Mouse (Mus musculus): ENCODE data around the gene Enox1. TPM values are rescaled to one million over a fixed set of nuclear protein-coding genes. Genes with fewer than 3 reads are reported as not detected.

Gene Enox1
- total RNA-seq, 2 experiments from 2014 or later, result 3.8 to 4.2 TPM

DNA sequence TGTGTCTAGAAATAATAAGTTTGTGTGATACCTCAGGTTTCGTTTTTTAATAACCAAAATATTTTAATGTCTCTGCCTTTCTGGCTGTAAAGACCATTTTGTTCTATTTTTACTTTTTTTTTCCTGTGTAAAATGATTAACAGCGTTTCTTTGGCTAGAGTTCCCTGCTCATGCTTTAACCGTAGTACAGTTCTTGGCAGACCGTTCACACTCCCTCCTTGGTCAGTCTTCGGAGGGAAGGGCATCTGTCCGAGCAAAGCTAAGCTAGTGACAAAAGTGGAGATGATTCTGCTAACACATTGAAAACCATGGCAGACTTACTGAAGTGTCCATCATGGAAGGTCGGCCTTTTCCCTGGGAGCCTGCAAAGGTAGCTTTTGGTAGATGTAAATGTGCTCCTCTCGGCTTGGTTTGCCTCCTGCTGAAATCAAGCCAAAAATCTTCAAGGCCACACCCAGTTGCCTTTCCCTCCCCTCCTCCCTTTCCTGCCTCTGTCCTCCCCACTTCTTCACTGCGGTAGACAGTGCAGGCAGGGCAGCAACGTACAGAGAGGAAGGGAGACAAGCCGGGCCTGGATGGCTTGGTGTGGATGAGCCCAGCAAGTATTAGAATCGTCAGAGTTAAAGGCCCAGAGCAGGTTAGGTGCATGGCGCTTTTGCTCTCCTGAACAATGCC lies 461.7 kb downstream of the Enox1 start:
- peak; percentile 16 to 56 for DNase-seq

DNA sequence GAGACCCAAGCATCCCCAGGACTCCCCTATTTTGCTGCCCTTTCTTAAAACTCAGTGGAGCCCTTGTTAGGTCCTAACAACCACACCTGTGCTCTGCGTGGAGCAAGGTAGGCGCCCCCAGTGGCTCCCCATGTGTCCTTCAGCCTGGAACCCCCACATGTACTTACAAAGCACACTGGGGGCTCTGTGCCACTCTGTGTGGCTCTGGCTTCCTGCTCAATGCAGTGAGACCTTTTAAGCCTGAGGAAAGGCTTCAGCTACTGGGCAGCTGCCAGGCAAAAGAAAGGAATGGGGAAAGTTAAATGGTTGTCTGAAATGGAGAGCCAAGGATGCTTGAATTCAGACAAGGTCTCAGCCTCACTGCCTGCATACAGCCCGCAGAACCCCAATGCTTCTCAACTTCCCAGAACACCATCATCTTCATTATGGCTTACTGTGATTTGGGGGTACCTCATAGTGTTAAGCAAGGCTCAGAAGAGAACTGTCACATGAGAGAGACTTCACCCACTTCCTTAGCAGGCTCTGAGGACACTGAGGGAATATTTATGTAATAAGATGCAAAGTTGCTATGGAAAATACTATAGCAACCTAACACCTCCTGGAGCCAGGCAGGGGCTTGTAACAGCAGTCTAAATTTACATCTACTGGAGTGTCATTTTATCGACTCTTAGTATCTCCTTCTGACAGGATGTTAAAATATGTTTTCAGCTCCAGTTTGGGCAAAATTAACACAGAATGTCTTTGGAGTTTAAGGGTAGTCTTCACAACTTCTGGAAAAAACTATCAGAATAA lies 465.1 kb downstream of the Enox1 start:
- DNase-seq, result no peak

DNA sequence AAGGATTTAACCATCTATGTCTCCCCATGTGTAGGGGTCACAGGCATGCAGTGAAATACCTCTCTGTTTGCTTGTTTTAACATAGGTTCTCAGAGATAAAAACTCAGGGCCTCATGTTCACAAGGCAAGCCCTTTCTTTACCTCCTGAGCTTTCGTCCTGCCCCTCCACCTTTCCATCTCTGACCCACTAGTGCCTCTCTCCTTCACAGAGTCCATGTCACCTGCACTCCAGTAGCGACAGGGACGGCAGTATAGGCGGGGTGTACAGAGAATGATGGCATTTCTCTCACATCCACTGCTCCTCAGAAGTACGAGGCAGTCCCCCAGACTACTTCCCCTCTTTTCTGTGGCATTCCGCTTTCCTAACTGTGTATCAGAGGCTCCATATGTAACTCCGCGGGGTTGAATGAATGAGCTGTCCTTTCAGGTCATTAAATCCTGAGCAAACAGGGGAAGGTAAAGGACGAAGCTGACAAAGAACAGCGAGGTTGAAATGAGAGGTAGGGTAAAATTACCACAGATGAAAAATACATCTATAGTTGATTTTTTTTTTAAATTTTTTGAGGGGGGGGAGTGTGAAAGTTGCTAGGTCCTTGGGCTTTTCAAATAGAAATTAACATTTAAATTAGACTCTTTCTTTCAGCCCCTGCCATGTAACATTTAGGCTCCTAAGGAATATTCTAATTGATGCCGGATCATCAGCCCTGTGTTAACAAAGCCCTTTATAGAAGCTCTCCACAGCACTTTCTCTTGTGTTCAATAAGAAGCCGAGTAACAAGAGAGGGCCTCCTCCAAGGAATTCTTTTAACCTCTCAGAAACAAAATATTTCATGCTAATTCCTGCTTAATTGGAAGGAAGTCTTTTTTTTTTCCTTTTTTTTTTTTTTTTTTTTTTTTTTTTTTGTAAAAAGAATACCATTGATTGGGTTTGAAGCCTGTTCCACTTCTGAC lies 470.3 kb downstream of the Enox1 start:
- no peak for DNase-seq

DNA sequence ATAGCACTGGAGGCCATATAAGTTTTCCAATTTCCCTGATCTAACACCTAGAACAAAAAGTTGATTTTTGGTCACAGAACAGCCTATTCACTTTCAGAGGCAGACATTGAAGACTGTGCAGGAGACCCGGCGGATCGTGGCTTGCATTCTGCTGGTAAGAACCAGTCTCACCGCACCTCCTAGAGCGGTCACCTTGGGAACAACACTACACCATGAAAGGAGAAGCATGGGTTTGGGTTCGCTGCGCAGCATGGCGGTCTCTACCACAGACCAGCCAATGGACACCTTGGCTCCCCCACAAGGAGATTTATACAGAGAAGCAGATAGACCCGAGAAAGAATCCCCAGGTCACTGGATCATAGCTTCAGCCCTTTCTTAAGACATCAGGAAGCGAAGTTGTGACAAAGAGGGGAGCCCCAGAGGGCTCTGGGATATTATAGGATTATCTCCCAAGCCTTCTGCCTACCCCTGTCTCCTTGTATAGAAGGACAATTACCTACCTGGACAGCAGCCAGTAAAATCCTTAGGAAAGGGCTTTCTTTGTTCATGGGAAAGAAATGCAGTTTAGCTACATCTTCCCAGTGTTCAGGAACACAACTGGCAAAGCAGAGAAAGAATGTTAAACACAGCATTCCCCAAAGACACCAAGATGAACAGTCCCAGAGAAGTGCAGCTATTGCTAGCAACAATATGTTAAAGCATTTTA lies 476.1 kb downstream of the Enox1 start:
- no peak for DNase-seq

DNA sequence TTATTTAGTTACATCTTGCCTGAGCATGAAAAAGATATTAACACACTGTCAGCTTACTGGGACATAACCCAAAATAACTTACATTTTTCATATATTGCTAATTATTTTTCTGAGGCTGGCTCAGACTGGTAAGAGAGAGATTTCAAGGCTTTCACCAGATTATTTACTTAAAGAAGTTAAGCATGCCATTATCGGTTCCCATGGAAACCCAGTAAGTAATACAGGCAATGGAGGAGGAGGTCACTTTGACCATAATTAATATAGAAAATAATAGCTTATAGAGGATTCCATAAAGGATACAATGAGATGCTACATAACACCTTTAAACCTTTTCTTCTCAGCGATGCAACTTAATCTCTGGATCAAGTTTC lies 476.6 kb downstream of the Enox1 start:
- DNase-seq, result no peak

DNA sequence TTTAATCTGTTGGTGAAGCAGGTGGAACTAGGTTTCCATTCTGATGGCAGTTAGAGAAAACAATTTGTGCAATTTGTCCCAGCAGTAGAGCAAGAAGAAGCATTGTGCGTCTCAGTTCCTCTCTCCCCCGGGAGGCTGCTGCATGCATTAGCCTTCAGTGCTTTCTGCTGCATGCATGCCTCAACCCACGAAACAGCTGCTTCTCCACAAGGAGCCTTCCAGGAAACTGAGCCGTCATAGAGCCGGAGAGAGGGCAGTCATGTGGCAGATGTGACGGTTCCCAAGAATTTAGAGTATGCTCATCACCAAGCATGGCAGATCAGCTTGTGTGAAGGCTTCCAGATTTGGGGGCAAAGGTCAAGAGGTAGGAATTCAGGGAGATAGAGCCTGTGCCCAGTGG lies 480.4 kb downstream of the Enox1 start:
- no peak for DNase-seq

DNA sequence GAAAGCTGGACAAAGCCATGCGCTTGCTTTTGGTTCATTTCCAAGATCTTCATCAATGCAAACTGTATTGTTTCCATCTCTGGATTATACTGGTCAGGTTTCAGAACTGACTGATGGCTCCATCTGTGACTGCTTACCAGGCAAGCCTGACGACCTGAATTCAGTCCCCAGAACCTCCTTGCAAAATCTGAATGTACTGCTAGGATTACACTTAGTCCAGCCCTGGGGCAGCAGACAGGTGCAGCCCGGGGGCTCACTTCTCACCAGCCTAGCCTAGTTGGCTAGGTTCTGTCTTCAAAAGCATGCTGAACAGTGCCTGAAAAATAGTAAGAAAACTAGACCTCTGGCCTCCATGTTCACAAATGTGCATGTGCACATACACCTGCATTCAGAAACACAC lies 481.6 kb downstream of the Enox1 start:
- no peak for DNase-seq

DNA sequence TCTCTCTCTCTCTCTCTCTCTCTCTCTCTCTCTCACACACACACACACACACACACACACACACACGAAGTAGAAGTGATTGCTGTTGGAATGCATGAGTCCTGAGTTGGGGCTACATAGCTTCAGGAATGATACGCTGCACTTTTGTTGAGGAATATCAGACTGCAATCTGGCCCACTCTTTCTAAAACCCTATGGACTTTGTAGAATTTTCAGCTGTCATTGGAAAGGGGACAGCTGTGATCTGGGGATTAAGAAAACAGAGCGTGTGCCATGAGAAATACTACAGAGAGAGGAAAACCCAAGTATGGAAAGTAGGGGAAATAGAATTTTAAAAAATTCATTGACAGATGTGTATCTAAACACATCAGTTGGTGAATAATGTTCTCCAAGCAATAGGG lies 482.1 kb downstream of the Enox1 start:
- no peak for DNase-seq

DNA sequence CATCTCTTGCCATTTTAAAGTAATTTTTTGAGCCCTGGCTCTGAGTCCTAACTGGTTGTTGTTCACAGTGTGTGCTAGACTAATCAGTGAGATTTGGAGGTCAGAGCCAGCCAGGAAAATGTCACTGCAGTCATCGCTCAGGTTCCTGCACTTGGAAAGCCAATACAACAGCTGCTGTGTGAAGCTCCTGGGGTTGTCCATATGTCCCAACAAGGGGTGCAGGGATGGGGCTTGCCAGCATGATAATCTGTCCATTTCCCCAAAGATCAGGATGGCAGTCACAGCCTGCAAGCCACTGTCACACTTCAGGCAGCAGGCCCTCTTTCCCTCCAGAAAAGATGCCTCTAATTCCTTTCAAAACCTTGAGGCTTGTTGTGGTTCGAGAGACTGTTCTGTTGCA lies 483.0 kb downstream of the Enox1 start:
- peak in 1 of 2 experiments; percentile 29 for DNase-seq

DNA sequence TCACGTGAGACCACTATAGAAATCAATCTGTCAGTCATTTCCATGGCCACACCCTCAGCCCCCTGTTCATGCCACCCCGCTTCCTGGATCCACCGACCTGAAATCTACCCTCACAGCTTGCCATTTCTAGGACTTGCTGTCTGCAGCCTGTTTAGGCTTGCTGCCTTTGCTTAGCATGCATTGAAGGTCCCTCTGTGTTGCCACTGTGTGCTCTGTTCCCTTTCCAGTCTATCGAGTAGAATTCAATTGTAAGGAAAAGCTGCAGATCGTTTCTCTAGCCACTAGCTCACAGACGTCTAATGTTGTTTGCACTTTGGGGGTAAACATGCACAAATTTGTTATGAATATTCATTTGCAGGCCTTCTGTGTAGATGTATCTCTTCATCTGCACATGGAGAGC lies 485.8 kb downstream of the Enox1 start:
- DNase-seq, result no peak

DNA sequence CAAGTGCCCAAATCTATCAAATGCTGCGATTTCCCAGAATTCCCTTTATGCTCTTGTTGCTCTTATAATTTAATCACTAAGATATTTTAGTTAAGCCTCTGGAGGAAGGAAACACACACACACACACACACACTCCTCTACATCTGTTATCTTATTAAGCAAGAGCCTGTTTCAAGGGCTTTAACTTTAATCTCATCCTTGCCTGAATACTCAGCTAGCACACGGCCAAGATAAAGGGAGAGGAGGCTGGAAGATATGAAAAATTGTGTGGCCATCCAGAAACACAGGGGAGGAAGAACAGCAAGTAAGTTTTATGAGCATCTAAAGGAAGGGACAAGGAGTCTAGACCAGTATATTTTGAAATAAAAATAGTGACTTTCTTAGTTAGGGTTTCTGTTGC lies 489.6 kb downstream of the Enox1 start:
- DNase-seq, result no peak

DNA sequence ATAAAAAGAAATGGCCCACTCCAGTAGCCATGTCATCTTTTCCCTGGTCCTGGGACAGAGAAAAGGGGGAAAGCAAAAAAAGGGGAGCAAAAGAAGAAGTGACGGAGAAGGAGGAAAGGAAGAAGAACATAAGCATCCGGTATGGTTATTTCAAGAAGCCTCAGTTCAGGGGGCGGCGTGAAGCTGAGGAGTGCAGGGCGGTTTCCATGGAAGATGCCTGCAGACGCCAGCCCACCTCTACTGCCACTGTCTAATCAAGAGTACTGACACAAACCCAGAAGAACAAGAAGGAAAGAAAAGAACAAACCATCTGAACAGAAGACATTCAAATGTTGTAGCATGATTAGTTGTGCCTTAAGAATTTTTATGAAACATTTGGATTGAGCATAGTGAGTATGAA lies 490.5 kb downstream of the Enox1 start:
- DNase-seq, result no peak

DNA sequence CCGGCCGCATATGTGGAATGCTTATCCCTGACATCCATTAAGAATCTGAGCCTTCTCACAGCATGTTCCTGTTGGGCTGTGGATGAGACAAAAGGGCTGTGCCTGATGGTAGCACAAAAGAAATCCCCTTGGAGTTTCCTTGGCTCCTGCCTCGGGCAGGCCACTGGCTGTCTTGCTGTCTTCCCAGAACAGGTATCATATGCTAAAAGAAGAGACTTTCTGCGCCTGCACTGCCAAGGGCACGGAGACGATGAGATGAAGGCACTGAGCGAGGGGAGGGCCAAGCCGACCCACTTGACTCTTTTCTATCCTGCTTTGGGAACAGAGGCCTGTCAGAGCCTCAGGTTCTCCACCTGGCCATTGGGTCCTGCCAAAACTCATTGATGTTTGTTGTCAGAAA lies 491.7 kb downstream of the Enox1 start:
- no peak for DNase-seq

DNA sequence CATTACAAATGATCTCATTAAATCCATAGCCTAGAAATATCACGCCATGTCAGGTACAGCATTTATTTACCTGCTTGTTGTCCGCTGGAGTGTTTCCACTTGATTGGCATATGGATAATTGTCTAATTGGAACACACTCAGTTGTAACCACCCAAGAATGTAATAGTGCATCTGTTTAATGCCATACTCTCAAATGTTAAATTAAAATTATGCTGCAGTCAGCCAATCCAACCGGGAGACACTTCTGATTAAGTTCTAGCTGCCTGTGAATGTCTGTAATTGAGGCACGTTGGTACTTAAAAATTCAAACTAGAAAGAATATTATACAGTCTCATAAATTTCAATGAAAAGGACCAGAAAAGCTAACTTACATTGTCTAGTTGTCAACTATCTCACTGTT lies 502.2 kb downstream of the Enox1 start:
- DNase-seq, result no peak

DNA sequence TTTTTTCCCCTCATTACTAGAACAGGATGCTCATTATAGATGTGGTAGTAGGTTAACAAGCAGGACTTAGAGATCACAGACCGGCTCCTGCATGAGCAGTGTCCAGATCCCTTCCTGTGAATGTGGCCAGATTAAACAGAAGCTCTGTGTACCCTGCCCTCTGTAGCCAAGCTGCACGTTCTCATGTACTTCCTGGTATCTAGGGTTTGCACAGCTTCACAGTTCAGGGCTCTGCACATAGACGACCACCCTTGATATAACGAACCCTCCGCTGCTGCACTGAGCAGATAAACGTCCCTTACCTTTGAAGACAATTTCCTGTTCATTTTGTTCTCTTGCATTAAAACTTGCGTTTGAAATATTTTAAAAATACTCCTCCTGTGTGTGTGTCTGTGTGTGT lies 505.7 kb downstream of the Enox1 start:
- DNase-seq, result no peak

DNA sequence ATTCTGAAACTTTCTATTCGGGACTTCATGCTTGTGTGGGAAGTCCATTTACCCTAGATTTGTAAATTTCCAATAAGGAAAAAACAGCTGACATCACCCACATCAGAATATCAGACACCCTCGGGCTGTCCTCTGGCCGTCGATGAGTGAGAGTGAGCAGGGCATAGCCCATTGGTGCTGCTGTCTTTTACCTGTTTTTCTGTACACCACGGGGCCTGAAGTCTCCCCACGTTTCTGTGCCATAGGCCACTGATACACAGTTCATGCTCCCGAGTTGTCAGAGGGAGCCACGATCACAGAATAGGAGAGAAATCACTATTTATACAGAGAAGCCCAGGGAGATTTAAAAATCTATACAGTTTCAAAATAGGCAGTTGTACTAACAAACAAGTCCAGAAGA lies 506.4 kb downstream of the Enox1 start:
- DNase-seq, result no peak

DNA sequence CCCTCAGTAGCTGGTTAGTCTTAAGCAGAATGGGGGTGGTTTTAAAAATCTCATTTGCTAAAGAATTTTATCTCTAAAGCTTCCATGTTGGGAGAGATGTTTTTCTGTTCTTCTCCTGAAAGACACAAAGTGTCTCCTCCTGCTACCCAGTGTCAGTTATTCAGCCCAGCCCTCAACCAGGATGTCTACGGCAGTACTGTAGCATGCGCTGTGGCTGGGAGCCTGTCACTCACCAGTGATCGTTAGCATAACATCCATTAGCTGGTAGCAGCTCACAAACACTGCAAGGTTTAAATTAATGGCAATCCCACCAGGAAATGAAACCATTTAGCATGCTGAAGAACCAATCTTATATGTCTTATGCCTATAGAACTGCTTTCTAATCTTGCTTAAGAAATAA lies 511.5 kb downstream of the Enox1 start:
- DNase-seq, result no peak

DNA sequence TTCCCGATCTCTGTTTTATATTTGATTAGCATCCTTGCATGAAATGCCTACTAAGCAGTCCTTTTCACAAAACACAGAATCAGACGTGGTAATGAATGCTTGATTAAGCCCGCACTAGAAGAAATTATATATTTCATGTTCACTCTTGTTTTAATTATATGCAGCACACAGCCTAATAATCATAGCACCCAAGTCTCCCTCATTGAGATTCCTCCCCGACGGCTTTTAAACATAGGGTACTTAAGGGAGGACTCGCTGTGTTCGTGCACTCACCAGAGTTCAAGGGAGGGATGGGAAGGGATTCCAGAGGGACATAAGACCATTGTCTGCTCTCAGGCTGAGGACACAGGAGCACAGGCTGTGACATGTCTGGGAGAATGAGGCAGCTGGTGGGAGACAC lies 512.9 kb downstream of the Enox1 start:
- DNase-seq, result no peak

DNA sequence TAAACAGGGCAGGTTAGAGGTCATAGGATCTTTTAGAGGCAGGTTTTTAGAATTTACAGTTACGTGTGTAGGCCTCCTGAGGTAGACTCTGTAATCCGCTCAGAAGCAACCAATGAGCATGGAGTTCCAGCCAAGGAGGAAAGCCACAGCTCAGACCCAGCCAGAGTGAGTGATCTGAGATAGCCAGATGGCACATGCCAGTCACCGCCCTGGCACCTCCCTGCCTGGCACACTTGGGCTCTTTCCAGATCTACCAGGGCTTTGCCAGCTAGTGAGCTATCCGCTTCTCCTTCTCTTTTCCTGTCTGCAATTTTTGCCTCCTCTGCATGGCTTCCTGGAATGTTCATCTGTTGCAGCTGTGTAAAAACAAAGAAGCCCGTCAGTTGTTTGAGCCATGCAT lies 514.4 kb downstream of the Enox1 start:
- peak; percentile 5 to 14 for DNase-seq

DNA sequence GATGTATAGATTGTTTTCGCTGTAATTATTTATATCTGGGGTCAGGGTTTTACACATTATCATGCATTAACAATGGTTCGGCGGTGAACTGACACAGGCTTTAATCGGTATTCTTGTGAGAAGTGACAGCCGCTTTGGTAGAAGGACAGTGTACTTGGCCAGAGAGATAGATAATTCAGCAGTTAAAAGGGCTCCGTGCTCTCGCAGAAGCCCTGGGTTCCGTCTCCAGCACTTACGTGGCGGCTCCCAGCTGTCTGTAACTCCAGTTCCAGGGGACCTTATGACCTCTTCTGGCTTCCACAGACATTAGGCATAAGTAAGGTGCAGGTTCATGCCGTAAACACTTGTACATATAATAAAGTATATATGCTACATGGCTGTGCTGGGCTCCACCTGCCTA lies 515.4 kb downstream of the Enox1 start:
- no peak for DNase-seq

DNA sequence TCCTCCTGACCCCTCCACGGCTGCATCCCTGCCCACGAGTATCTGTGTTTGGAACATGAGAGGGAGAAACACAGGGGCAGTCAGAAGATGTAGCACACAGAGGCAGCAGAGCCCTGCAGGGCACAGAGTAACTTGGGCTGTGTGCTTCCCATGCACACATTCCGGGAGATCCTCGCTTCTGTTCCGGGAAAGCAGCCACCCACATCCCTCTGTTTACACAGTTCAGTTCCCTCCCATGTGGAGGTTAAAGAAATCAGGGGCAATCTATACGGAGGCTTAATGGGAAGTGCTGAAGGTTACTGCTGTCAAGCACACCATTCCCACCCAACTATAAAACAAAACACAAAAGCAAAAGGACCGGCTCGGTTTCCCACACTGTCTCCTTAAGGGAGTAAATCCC lies 516.6 kb downstream of the Enox1 start:
- no peak for DNase-seq

DNA sequence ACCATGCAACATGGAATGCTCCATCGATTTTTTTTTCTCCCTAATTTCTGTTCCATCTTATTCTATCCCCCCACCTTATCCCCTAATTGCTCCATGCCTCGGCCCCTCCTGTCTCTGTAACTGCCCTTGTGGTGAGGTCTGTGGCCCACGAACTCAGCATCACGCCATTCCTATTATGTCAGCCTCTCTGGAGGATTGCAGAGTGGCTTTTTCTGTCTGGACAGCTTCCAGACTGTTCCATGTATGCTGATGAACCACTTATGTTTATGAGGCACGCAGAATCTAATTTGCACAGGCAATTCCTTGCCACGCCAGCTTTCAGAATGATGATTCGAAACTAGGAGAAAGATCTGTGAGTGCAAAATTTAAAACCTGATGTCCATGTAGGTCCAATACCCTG lies 521.4 kb downstream of the Enox1 start:
- DNase-seq, result no peak
